Mouse (Mus musculus): Measurements from ENCODE around the gene Trpv4.

- TF ChIP-seq CTCF (IDR thresholded peaks at IDR 0.05; ENCODE audit: borderline replicate concordance, extremely low read depth, insufficient read depth, insufficient read length) (no peak), POLR2A (IDR thresholded peaks at IDR 0.05; ENCODE audit: borderline replicate concordance, extremely low read depth, insufficient read depth, insufficient read length, poor library complexity, severe bottlenecking) (no peak)
Measured at GRCm38 (mm10) chr5:114647211-114647974, 10.8 kb downstream of the Trpv4 start.
